Mouse (Mus musculus) stomach, embryonic 14.5 days (tissue): ENCODE measurements at regions not wholly inside any gene's neighbourhood (a gene's known extent, or its start where the extent isn't known, plus 50 kb on each side); places are given as distances from the start of the nearest gene placed in this dataset.

Experiments
- ATAC-seq: fragments of 200-750 bp; cut with Nextera tagmentation; 2 replicates; pipeline ENCODE4 v1.8.0; 2017; ENCODE audit warnings: low read depth, moderate TSS enrichment; ENCODE audit not compliant: insufficient number of reproducible peaks, insufficient read depth, low FRiP score
- H3K27ac ChIP-seq: fragments of 300-500 bp; sonication (generic); 2 replicates; pipeline ENCODE4 v1.5.1; 2014; ENCODE audit warnings: mild to moderate bottlenecking, low read length, moderate library complexity, mixed read lengths
- H3K27me3 ChIP-seq: fragments of 300-500 bp; sonication (generic); 2 replicates; pipeline ENCODE4 v1.6.1; 2014; ENCODE audit warnings: low read length, control low read depth, mixed read lengths; ENCODE audit not compliant: control insufficient read depth, insufficient read depth
- H3K36me3 ChIP-seq: fragments of 300-500 bp; sonication (generic); 2 replicates; pipeline ENCODE4 v1.6.1; 2014; ENCODE audit warnings: mild to moderate bottlenecking, control low read depth, low read length, moderate library complexity, mixed read lengths; ENCODE audit not compliant: control insufficient read depth, insufficient read depth
- H3K4me1 ChIP-seq: fragments of 300-500 bp; sonication (generic); 2 replicates; pipeline ENCODE4 v1.6.1; 2014; ENCODE audit warnings: low read length, control low read depth, mixed read lengths; ENCODE audit not compliant: control insufficient read depth, insufficient read depth
- H3K4me2 ChIP-seq: fragments of 300-500 bp; sonication (generic); replicated peaks from 2 replicates; pipeline ENCODE4 v1.6.1; 2014; ENCODE audit warnings: low read depth, low read length, control low read depth
- H3K4me3 ChIP-seq: fragments of 300-500 bp; sonication (generic); 2 replicates; pipeline ENCODE4 v1.5.1; 2014; ENCODE audit warnings: low read depth, low read length, control low read depth
- H3K9ac ChIP-seq: fragments of 300-500 bp; sonication (generic); replicated peaks from 2 replicates; pipeline ENCODE4 v1.6.1; 2014; ENCODE audit warnings: low read depth, mild to moderate bottlenecking, control low read depth, low read length, moderate library complexity, mixed read lengths
- H3K9me3 ChIP-seq: fragments of 300-500 bp; sonication (generic); 2 replicates; pipeline ENCODE4 v1.6.1; 2016; ENCODE audit warnings: low read depth, low read length, control low read depth; ENCODE audit not compliant: control insufficient read depth
- WGBS: fragments of 180-500 bp; shearing (Covaris S2); extraction: QIAGEN DNeasy Blood & Tissue Kit; methylation state at CpG from one replicate; pipeline ENCODE4 v1.1.7; 2014; 5-methylcytosine and 5-hydroxymethylcytosine counted together

DNA sequence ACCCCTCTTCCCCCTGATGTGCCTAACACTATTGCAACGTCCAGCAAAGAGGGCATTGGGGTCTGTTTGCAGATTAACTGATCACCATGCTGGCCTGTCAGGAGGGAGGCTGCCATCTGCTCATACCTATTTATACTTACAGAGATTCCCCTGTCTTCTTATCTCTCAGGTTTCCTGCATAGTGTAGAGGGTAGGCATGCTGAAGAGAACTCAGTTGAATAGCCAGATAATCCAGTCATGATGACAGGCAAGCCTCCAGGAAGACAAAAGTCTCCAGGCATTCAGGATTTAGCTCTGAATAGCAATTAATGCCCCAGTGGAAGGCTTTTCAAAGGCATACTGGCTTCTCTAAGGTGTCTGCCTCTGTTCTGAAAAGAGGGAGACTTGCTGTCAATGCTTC, 505.1 kb downstream of the Tmem132b start:
- Histone ChIP-seq H3K36me3 (no peaks in the 10 kb centered on the region), H3K4me3 (no peak overlapping the region), H3K4me2 (no peak overlapping the region), H3K9ac (no peak overlapping the region), H3K4me1 (no peaks in the 10 kb centered on the region), H3K27ac (no peak overlapping the region), H3K27me3 (no peaks in the 10 kb centered on the region), H3K9me3 (no peaks in the 10 kb centered on the region)
- ATAC-seq: no peak
- WGBS: 13% methylated on average over 1 of the region's 1 CpGs

DNA sequence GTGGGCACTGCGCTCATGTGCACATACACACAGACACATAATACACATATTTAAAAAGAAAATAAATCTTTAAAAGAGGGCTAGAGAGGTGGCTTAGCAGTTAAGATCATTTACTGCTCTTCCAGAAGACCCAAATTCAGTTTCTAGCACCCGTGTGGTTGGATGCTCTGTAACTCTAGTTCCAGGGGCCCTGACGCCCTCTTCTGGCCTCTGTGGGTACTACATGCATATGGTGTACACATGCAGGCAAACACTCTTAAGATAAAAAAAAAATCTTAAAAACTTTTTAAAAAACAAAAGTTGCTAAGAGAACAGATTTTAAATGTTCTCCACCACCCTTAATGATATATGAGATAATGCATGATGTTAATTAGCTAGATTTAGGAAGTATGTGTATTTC, 514.2 kb downstream of the Tmem132b start:
- Histone ChIP-seq H3K4me2 (no peak overlapping the region), H3K27me3 (no peaks in the 10 kb centered on the region), H3K9ac (no peak overlapping the region), H3K9me3 (peaks cover under 1% of the 10 kb centered on the region; the same call in 1 of the 2 replicates), H3K27ac (no peak overlapping the region), H3K36me3 (no peaks in the 10 kb centered on the region), H3K4me3 (no peak overlapping the region), H3K4me1 (no peaks in the 10 kb centered on the region)
- ATAC-seq: no peak
- WGBS: 79% methylated on average over 3 of the region's 3 CpGs

DNA sequence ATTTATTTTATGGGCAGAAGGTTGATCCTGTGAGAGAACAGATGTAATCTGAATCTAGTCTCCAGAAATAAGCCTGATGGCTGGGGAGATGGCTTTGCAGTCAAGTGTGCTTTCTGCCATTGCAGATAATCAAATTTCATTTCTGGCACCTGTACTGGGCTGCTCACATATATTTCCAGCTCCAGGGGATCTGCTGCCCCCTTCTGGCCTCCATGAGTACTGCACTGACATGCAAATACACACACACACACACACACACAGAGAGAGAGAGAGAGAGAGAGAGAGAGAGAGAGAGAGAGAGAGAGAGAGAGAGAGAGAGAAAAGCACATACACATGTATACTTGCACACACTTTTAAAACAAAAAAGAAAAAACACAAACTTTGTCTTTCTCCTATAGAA, 532.1 kb downstream of the Tmem132b start:
- Histone ChIP-seq H3K4me1 (no peaks in the 10 kb centered on the region), H3K36me3 (no peaks in the 10 kb centered on the region), H3K27ac (no peak overlapping the region), H3K9ac (no peak overlapping the region), H3K9me3 (no peaks in the 10 kb centered on the region), H3K4me2 (no peak overlapping the region), H3K27me3 (no peaks in the 10 kb centered on the region), H3K4me3 (no peak overlapping the region)
- ATAC-seq: no peak

DNA sequence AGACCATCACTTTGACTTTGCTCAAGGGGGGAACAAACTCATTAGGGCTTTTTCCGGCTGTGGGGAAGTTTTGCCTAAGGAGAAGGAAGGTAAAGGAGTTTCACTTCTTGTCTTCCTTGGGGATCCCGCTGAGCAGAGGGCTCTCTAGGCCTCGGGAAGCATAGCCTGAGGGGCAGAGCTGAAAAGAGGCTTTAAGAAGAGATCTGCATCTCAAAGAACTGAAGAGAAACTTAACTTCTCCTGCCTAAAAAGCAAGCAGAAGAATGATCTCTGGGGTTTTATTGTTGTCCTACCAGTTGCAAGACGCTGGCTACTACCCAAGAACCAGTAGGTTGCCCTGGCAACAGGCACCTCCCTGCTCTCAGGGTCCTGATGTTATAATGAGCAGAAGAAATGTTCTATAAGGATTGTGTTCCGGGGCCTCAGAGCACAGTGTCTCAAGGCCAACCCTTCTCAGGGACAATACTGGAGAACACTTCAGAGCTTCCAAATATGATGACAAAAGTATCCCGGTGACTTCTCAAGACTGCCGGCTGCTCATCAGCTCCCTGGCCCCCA, 547.8 kb downstream of the Tmem132b start:
- H3K4me3 ChIP-seq: no peak overlapping the region
- H3K4me2 ChIP-seq: no peak overlapping the region
- no peaks in the 10 kb centered on the region for H3K36me3 ChIP-seq
- no peak for ATAC-seq
- no peak overlapping the region for H3K27ac ChIP-seq
- H3K9me3 ChIP-seq: no peaks in the 10 kb centered on the region
- WGBS: 54% methylated on average over 7 of the region's 7 CpGs
- H3K27me3 ChIP-seq: no peaks in the 10 kb centered on the region
- H3K4me1 ChIP-seq: no peaks in the 10 kb centered on the region
- no peak overlapping the region for H3K9ac ChIP-seq

DNA sequence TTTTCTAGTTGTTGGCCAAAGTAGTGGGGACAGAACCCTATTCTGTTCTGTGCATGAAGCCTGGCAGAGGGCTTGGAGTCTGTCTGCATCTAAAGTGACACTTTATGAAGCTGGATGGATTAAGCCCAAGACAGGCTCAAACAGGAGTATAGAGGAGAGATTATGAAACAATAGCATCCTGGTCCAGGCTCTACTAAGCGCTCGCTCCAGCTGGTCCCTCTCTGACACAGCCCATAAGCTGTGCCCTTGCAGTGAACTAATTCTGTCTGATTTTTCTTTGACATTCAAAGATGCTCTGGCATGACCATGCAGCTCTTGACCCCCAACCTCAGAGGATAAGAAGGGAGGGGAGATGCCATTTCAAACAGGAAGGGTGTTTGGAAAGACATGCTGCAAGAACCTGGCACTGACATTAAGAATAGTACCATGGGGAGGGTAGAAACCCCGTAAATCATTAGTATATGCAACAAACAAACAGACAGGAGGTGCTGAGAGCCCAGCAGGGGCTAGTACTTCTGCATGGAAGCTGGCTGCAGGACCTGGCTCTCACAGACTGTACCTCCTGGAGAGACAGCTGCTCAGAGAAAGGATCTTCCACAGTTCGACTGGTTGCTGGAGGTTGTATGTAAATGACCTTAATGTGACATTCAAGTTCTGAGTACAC, 556.8 kb downstream of the Tmem132b start:
- no peaks in the 10 kb centered on the region for H3K27me3 ChIP-seq
- no peaks in the 10 kb centered on the region for H3K36me3 ChIP-seq
- H3K4me1 ChIP-seq: no peaks in the 10 kb centered on the region
- no peak overlapping the region for H3K4me2 ChIP-seq
- ATAC-seq: no peak
- no peak overlapping the region for H3K27ac ChIP-seq
- H3K9ac ChIP-seq: no peak overlapping the region
- no peaks in the 10 kb centered on the region for H3K9me3 ChIP-seq
- 64% methylated on average over 4 of the region's 4 CpGs for WGBS
- no peak overlapping the region for H3K4me3 ChIP-seq

DNA sequence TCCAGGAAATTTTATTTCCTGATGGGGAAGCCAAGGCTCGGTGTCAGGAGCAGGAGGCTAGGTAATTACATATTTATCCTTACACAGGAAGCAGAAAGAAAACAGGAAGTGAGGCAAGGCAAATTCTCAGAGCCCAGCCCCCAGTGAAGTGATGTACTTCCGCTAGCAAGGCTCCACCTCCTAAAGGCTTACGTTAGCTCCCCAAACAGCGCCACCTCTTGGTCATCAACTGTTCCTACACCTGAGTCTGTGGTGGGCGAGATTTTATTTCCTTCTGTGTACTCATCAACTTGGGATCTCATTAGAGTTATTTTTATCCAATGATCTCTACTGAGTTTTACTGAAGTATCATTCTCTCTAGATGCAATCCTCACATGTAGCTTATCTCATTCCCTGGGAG, 561.6 kb downstream of the Tmem132b start:
- Histone ChIP-seq H3K9me3 (no peaks in the 10 kb centered on the region), H3K4me3 (no peak overlapping the region), H3K27ac (no peak overlapping the region), H3K27me3 (no peaks in the 10 kb centered on the region), H3K9ac (no peak overlapping the region), H3K4me1 (no peaks in the 10 kb centered on the region), H3K36me3 (no peaks in the 10 kb centered on the region), H3K4me2 (no peak overlapping the region)
- 83% methylated on average over 5 of the region's 5 CpGs for WGBS
- no peak for ATAC-seq

DNA sequence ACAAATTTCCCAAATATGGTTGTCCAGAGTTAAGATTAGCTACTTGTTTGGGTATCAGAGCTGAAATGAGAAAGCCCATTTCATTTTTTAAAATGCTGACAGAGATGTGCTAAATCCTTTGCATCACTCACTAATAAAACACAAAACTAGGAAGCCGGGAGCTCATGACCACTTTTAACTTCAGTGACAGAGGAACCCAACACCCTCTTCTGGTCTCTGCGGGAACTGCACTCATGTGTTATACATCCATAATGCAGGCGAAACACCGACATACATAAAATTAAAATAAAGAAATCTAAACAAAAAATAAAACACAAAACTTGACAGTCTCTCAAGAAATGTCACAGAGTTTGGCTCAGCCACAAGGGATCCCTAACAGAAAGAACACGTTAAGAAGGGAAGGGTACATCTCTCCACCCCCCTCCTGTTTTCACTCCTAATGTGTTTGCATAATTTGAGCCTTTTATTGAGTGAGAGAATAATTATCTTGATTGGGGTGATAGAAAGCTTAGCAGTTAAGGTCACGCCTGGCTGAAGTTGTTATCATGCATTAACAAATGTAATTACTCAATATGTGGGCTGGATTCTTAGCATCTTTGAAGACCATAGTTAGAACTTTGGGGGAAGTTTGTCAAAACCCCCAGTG, 565.2 kb downstream of the Tmem132b start:
- Histone ChIP-seq H3K9me3 (no peaks in the 10 kb centered on the region), H3K36me3 (no peaks in the 10 kb centered on the region), H3K4me2 (no peak overlapping the region), H3K27me3 (no peaks in the 10 kb centered on the region), H3K4me3 (no peak overlapping the region), H3K9ac (no peak overlapping the region), H3K4me1 (no peaks in the 10 kb centered on the region), H3K27ac (no peak overlapping the region)
- WGBS: 77% methylated on average over 6 of the region's 6 CpGs
- no peak for ATAC-seq

DNA sequence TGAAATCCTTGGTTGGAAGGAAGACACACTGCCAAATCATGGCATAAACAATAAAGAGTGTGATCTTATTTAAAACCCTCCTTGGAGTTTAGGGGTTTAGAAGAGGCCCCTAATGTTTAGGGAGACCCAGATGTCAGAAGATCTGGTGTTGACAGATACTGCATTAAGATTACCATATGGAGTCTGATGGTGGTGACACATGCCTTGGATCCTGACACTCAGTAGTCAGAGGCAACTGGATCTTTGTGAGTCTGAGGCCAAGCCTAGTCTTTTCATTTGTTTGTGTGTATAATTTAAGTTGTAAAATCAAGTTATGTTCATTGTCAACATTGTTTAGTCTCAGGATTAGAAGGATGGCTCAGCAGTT, 565.7 kb downstream of the Tmem132b start:
- Histone ChIP-seq H3K4me1 (no peaks in the 10 kb centered on the region), H3K9me3 (no peaks in the 10 kb centered on the region), H3K4me3 (no peak overlapping the region), H3K4me2 (no peak overlapping the region), H3K27me3 (no peaks in the 10 kb centered on the region), H3K9ac (no peak overlapping the region), H3K36me3 (no peaks in the 10 kb centered on the region), H3K27ac (no peak overlapping the region)
- ATAC-seq: no peak

DNA sequence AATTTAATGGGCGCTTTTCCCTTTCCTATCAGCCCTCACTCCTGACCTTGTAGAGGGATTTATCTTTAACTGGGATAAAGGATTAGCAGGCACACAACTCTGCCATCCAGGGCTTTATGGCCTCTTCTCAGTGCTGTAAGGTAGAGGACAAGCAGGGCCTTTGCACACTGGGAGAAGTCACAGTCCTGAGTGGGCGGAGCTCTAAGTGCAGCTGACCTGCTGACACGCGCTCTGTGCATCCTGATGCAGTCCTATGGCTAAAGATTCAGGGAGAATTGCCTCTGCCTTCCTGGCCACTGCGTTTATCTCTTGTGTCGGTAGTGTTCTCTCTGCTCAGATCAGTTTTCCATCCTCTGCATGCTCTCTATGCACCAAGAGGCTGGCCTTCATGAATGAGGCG, 566.9 kb downstream of the Tmem132b start:
- Histone ChIP-seq H3K4me1 (no peaks in the 10 kb centered on the region), H3K9ac (no peak overlapping the region), H3K4me3 (no peak overlapping the region), H3K9me3 (no peaks in the 10 kb centered on the region), H3K27ac (no peak overlapping the region), H3K4me2 (no peak overlapping the region), H3K36me3 (no peaks in the 10 kb centered on the region), H3K27me3 (no peaks in the 10 kb centered on the region)
- no peak for ATAC-seq
- 65% methylated on average over 7 of the region's 7 CpGs for WGBS
